ENCODE assay signal across 9 mouse cellular contexts in genomic region chr14:52190740-52191359, GRCm38 (mm10). TPM values are rescaled to one million over a fixed set of nuclear protein-coding genes. Genes with fewer than 3 reads are reported as not detected.
DNase-seq lines count a peak whose midpoint lies in the region; ATAC-seq and TF ChIP-seq lines count a peak whose summit lies in the region.
"Had no signal": no experiment of that assay in that cellular context is flagged by ENCODE, and none has a peak within 500 bp of the region (broad histone marks: within the 10 kb centered on the region; RNA-seq: fewer than 3 reads in every experiment).

No protein-coding gene starts in this region.

- no peak overlapping the region for H3K4me2 ChIP-seq in heart, embryonic 11.5 days
- H3K4me2 ChIP-seq in liver, embryonic 14.5 days (ENCODE audit: low read depth) = peak overlapping the region; percentile 4
- H3K4me2 ChIP-seq: embryonic facial prominence, embryonic 15.5 days had no signal

- H3K9me3 ChIP-seq in heart, embryonic 11.5 days (replicated peaks; ENCODE audit: control insufficient read depth, low read length) = no peaks in the 10 kb centered on the region
- H3K9me3 ChIP-seq in liver, embryonic 14.5 days (ENCODE audit: control insufficient read depth, low read length) = no peaks in the 10 kb centered on the region
- H3K9me3 ChIP-seq: embryonic facial prominence, embryonic 15.5 days had no signal

- DNase-seq in heart, adult 18-20 months = peak; percentile 14 to 40
- peak; percentile 66 for DNase-seq in CD4-positive helper T cell, adult 2 months (ENCODE audit: low read depth, low spot score)
- peak; percentile 67 for DNase-seq in adrenal gland, postnatal 10 days
- peak; percentile 68 to 76 (median 75) for DNase-seq in liver, embryonic 14.5 days (ENCODE audit: low read depth in 3 of 3, low spot score in 3 of 3)
- peak; percentile 45 for DNase-seq in spleen, adult 12 weeks (ENCODE audit: low spot score)
- no peak for DNase-seq in frontal cortex, postnatal 10 days (ENCODE audit: low spot score in 2 of 2)

- no peak overlapping the region for H3K9ac ChIP-seq in heart, embryonic 11.5 days (ENCODE audit: low read depth, low read length)
- H3K9ac ChIP-seq in liver, embryonic 14.5 days (replicated peaks) = no peak overlapping the region
- H3K9ac ChIP-seq: embryonic facial prominence, embryonic 15.5 days had no signal

- H3K27ac ChIP-seq in heart, embryonic 11.5 days (ENCODE audit: low read depth, low read length) = no peak overlapping the region
- H3K27ac ChIP-seq in embryonic fibroblast, embryonic 13.5 days (ENCODE audit: insufficient read depth, low read length) = no peak overlapping the region
- peak overlapping the region; percentile 60 for H3K27ac ChIP-seq in liver, embryonic 14.5 days
- H3K27ac ChIP-seq: embryonic facial prominence, embryonic 15.5 days had no signal

- H3K4me3 ChIP-seq in heart, embryonic 11.5 days (ENCODE audit: low read depth, low read length) = no peak overlapping the region
- no peak overlapping the region for H3K4me3 ChIP-seq in embryonic fibroblast, embryonic 13.5 days (ENCODE audit: insufficient read depth, low read length)
- H3K4me3 ChIP-seq in liver, embryonic 14.5 days (ENCODE audit: insufficient read depth in 1 of 2, low read depth in 2 of 2, low read length in 2 of 2) = no peak overlapping the region
- H3K4me3 ChIP-seq: embryonic facial prominence, embryonic 15.5 days had no signal

- no peak for ATAC-seq in heart, embryonic 11.5 days (replicated peaks; ENCODE audit: insufficient number of reproducible peaks, low FRiP score, low TSS enrichment)
- ATAC-seq in liver, embryonic 14.5 days (ENCODE audit: insufficient read depth) = peak; percentile 83

- H3K4me1 ChIP-seq in heart, embryonic 11.5 days (ENCODE audit: control insufficient read depth, insufficient read depth, low read length) = peaks cover 3% of the 10 kb centered on the region; the same call in 1 of the 2 replicates
- no peaks in the 10 kb centered on the region for H3K4me1 ChIP-seq in embryonic fibroblast, embryonic 13.5 days (ENCODE audit: control insufficient read depth, insufficient read depth, low read length)
- H3K4me1 ChIP-seq in liver, embryonic 14.5 days (replicated peaks; ENCODE audit: control insufficient read depth in 2 of 2, insufficient read depth in 2 of 2, low read length in 1 of 2) = peaks cover 16 to 23% of the 10 kb centered on the region in 2 experiments

- H3K27me3 ChIP-seq in heart, embryonic 11.5 days (ENCODE audit: control insufficient read depth, insufficient read depth, low read length) = no peaks in the 10 kb centered on the region
- H3K27me3 ChIP-seq in liver, embryonic 14.5 days (ENCODE audit: control insufficient read depth, insufficient read depth, low read length) = no peaks in the 10 kb centered on the region
- H3K27me3 ChIP-seq: embryonic facial prominence, embryonic 15.5 days had no signal

- peak; percentile 42; the same call in 1 of the 2 replicates for TF ChIP-seq CTCF in embryonic fibroblast, embryonic 13.5 days (IDR thresholded peaks at IDR 0.05; ENCODE audit: borderline replicate concordance, insufficient read depth, low read length)
- peak; percentile 93 for TF ChIP-seq CTCF in liver, embryonic 14.5 days (IDR thresholded peaks at IDR 0.05; ENCODE audit: low read depth)

- no peak for TF ChIP-seq EP300 in liver, embryonic 14.5 days (IDR thresholded peaks at IDR 0.05; ENCODE audit: low read depth)

- H3K36me3 ChIP-seq in heart, embryonic 11.5 days (ENCODE audit: control insufficient read depth, insufficient read depth, low read length) = no peaks in the 10 kb centered on the region
- H3K36me3 ChIP-seq in liver, embryonic 14.5 days (replicated peaks; ENCODE audit: control insufficient read depth, insufficient read depth, low read depth) = peaks cover 16% of the 10 kb centered on the region

- TF ChIP-seq POLR2A in embryonic fibroblast, embryonic 13.5 days (IDR thresholded peaks at IDR 0.05; ENCODE audit: low read depth, low read length) = no peak

RNA-seq across cellular contexts. Expression of gene Supt16, which starts 6.4 kb away (rescaled TPM):
- total RNA-seq in heart, adult 18-20 months (2021) = 10 to 100 TPM; 22.3 to 23.7 TPM
- 28.0 and 50.5 TPM in 2 replicates for polyA plus RNA-seq in heart, embryonic 11.5 days (2014; fragmentation: Nextera tagmentation; extraction: Ambion mirVana)
- 10 to 100 TPM; 53.1 to 54.0 TPM for total RNA-seq in adrenal gland, postnatal 10 days (2021)
- polyA plus RNA-seq in embryonic fibroblast, embryonic 13.5 days (2011; ENCODE audit: insufficient read length, low read depth, missing spikeins) = 83.0 and 88.6 TPM in 2 replicates
- polyA plus RNA-seq in liver, embryonic 14.5 days (2012; rRNA removed) = 15.4 and 25.2 TPM in 2 replicates
- polyA plus RNA-seq in liver, embryonic 14.5 days (2014; fragmentation: Nextera tagmentation; extraction: Ambion mirVana) = 35.6 and 39.9 TPM in 2 replicates

Comparison
In these comparisons a context has a peak if more than half of its experiments do, and no peak if none do; other contexts are left out.
1. DNase-seq: peak in heart, adult 18-20 months (2 of 2), CD4-positive helper T cell, adult 2 months (single experiment), adrenal gland, postnatal 10 days (single experiment), liver, embryonic 14.5 days (3 of 3) and spleen, adult 12 weeks (single experiment); none in frontal cortex, postnatal 10 days (0 of 2).